Mouse (Mus musculus) neural tube, embryonic 15.5 days (tissue): Measurements from ENCODE around the gene Hspa1a. TPM values are rescaled to one million over a fixed set of nuclear protein-coding genes. Genes with fewer than 3 reads are reported as not detected.
"Not testable (repeated sequence)": the region's sequence is repeated elsewhere in the genome, so short reads cannot be mapped to it uniquely, and the experiment has no call there.

Source experiments
- ATAC-seq: fragments of 200-750 bp; cut with Nextera tagmentation; 2 replicates; pipeline ENCODE4 v1.8.0; 2017; ENCODE audit warnings: mild to moderate bottlenecking, moderate TSS enrichment, moderate library complexity; ENCODE audit not compliant: low FRiP score
- H3K27ac ChIP-seq: fragments of 300-500 bp; sonication (generic); replicated peaks from 2 replicates; pipeline ENCODE4 v1.5.1; 2015; ENCODE audit warnings: mild to moderate bottlenecking, inconsistent platforms
- H3K27me3 ChIP-seq: fragments of 300-500 bp; sonication (generic); replicated peaks from 2 replicates; pipeline ENCODE4 v1.6.1; 2015; ENCODE audit warnings: inconsistent platforms
- H3K36me3 ChIP-seq: fragments of 300-500 bp; sonication (generic); 2 replicates; pipeline ENCODE4 v1.6.1; 2015; ENCODE audit warnings: inconsistent platforms
- H3K4me1 ChIP-seq: fragments of 300-500 bp; sonication (generic); 2 replicates; pipeline ENCODE4 v1.6.1; 2015; ENCODE audit warnings: inconsistent platforms
- H3K4me2 ChIP-seq: fragments of 300-500 bp; sonication (generic); 2 replicates; pipeline ENCODE4 v1.6.1; 2015; ENCODE audit warnings: inconsistent platforms, mild to moderate bottlenecking, moderate library complexity
- H3K4me3 ChIP-seq: fragments of 300-500 bp; sonication (generic); replicated peaks from 2 replicates; pipeline ENCODE4 v1.5.1; 2015; ENCODE audit warnings: mild to moderate bottlenecking, inconsistent platforms
- H3K9ac ChIP-seq: fragments of 300-500 bp; sonication (generic); replicated peaks from 2 replicates; pipeline ENCODE4 v1.6.1; 2015; ENCODE audit warnings: mild to moderate bottlenecking, inconsistent platforms
- H3K9me3 ChIP-seq: fragments of 300-500 bp; sonication (generic); replicated peaks from 2 replicates; pipeline ENCODE4 v1.6.1; 2016; ENCODE audit warnings: inconsistent platforms
- WGBS: fragments of 180-500 bp; shearing (Covaris S2); methylation state at CpG from one replicate; pipeline ENCODE4 v1.1.7; 2015; ENCODE audit warnings: mixed read lengths; 5-methylcytosine and 5-hydroxymethylcytosine counted together
- polyA plus RNA-seq: library from polyadenylated mRNA; unstranded; fragments of >200 nt; fragmentation: Nextera tagmentation; extraction: Ambion mirVana; gene quantifications from 2 replicates; pipeline ENCODE4 v1.2.1, GENCODE M21; 2015

Gene Hspa1a
- polyA plus RNA-seq, 1 experiment from 2014 or later, result 12.8 TPM

DNA sequence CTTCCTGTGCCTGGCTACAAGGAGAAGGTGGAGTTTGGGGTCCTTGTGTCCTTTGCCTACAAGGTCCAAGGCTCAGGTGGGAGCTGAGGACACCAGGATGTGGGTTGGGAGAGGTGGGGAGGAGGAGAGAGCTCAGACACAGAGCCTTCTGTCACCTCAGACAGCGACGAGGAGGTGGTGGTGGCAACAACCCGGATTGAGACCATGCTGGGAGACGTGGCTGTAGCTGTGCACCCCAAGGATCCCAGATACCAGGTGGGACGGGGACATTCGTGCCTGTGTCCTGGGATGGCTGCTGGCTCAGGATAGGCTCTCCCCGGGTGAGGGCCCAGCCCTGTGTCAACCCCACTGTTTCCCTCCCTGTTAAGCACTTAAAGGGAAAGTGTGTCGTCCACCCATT, 39.5 kb upstream of the Hspa1a start:
- no peaks in the 10 kb centered on the region for H3K27me3 ChIP-seq
- H3K4me1 ChIP-seq, result peaks cover 5% of the 10 kb centered on the region; the same call in 1 of the 2 replicates
- ATAC-seq, result no peak
- peaks cover 88% of the 10 kb centered on the region for H3K36me3 ChIP-seq
- WGBS, result 95% methylated on average over 8 of the region's 8 CpGs
- H3K9ac ChIP-seq, result no peak overlapping the region
- no peaks in the 10 kb centered on the region for H3K9me3 ChIP-seq
- H3K4me2 ChIP-seq, result no peak overlapping the region
- H3K4me3 ChIP-seq, result no peak overlapping the region
- H3K27ac ChIP-seq, result no peak overlapping the region

DNA sequence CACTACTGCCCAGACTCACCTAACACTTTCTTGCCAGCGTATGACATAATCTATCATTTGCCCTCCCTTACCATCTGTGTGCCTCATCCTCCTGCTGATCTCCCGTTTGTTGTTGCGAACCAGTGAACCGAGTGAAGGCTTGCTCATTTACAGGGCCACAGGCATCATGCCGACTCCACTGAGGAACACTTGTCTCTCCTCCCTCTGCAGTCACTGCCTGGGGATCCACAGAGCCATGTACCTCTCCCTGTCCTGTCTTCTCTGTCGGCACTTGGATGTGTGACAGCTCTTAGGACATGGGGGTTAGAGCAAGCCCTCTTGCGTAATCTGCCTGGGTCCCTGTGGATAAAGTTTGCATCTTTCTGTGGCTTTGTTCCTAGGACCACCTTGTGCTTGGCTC, 37.6 kb upstream of the Hspa1a start:
- H3K9me3 ChIP-seq, result no peaks in the 10 kb centered on the region
- H3K4me1 ChIP-seq, result no peaks in the 10 kb centered on the region
- H3K27me3 ChIP-seq, result no peaks in the 10 kb centered on the region
- H3K4me3 ChIP-seq, result no peak overlapping the region
- no peak overlapping the region for H3K4me2 ChIP-seq
- 85% methylated on average over 7 of the region's 7 CpGs for WGBS
- peaks cover 86% of the 10 kb centered on the region for H3K36me3 ChIP-seq
- no peak overlapping the region for H3K27ac ChIP-seq
- no peak for ATAC-seq
- H3K9ac ChIP-seq, result no peak overlapping the region

DNA sequence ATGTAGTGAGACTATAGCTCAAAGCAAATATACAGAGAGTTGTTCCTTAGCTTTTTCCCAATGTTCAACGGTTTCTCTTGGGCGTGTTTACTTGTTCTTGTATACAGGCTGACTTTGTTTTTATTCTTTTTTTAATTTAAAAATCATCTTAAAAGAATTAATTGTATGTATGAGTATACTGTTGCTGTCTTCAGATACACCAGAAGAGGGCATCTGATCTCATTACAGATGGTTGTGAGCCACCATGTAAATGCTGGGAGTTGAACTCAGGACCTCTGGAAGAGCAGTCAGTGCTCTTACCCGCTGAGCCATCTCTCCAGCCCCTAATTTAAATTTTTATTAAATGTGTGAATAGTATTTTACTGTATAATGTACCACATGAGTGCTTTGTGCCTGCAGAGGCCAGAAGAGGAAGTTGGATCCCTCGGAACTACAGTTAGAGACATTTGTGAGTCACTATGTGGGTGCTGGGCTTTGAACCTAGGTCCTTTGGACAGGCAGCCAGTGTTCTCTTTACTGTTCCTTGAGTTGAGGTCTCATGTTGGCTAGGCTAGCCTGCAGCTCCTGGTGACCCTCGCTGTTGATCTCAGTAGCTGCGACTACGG, 35.5 kb upstream of the Hspa1a start:
- WGBS, result 97% methylated on average over 7 of the region's 7 CpGs
- Histone ChIP-seq H3K36me3 (peaks cover 71% of the 10 kb centered on the region), H3K27me3 (no peaks in the 10 kb centered on the region)

DNA sequence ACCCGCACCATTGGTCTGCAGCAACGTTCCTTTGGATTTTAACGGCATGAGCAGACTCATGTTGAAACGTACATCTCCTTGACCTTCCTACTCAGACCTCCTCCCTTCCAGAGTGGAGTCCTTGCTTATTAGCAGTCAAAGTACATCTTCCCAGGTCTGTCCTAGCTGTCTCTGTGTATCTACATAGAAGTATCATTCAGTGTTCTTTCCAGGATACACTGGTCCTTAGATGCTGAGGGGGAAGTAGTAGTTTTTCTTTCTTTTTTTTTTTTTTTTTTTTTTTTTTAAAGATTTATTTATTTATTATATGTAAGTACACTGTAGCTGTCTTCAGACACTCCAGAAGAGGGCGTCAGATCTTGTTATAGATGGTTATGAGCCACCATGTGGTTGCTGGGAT, 33.9 kb upstream of the Hspa1a start:
- H3K9ac ChIP-seq, H3K4me3 ChIP-seq, H3K9me3 ChIP-seq, ATAC-seq, H3K27ac ChIP-seq, H3K4me2 ChIP-seq, H3K27me3 ChIP-seq: not testable (repeated sequence)
- H3K4me1 ChIP-seq, result peaks cover 23% of the 10 kb centered on the region
- WGBS, result 91% methylated on average over 5 of the region's 5 CpGs
- H3K36me3 ChIP-seq, result peaks cover 55% of the 10 kb centered on the region

More for the DNA sequence above, 35.5 kb upstream of the Hspa1a start:
- Histone ChIP-seq H3K4me3 (no peak overlapping the region), H3K9ac (no peak overlapping the region), H3K9me3 (no peaks in the 10 kb centered on the region), H3K4me1 (peaks cover 12% of the 10 kb centered on the region), H3K4me2 (no peak overlapping the region), H3K27ac (no peak overlapping the region)
- ATAC-seq, result no peak

DNA sequence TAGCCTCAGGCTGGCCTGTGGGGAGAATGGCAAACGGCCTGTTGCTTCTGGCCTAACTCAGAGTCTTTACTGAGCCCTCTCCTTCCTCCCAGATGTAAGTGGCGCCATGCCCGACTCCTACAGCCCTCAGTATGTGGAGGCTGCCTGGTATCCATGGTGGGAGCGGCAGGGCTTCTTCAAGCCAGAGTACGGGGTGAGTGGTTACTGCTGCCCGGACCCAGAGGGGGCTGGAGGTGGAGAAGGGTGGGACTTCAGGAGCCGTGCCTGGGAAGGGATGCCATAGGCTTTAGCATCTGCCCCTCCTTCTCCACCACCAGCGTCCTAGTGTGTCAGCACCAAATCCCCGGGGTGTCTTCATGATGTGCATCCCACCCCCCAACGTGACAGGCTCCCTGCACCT, 33.2 kb upstream of the Hspa1a start:
- Histone ChIP-seq H3K4me2 (no peak overlapping the region), H3K36me3 (peaks cover 48% of the 10 kb centered on the region), H3K27me3 (no peaks in the 10 kb centered on the region), H3K4me3 (no peak overlapping the region), H3K9ac (no peak overlapping the region), H3K4me1 (peaks cover 24% of the 10 kb centered on the region), H3K9me3 (no peaks in the 10 kb centered on the region), H3K27ac (no peak overlapping the region)
- ATAC-seq, result no peak
- 95% methylated on average over 10 of the region's 10 CpGs for WGBS

DNA sequence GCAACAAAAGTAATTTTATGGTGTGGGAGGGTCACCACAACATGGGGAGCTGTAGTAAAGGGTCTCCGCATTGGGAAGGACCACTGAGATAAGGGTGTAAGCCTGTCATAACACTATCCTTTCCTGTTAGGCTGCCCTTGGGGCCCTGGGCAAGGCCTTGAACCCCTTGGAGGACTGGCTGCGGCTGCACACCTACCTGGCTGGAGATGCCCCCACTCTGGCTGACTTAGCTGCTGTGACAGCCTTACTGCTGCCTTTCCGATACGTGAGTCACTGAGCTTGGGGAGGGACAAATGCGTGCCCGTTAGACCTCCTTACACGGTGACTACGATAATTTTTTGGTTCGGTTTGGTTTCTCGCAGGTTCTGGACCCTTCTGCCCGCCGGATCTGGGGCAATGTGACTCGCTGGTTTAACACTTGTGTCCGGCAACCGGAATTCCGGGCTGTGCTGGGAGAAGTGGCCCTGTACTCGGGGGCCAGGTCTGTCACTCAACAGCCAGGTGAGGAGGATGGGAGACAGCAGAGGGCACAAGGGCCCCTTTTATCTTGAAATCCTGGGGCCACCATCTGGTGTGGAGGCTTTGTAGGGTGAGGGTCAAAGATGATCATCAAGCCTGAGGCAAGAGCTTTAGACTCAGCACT, 32.2 kb upstream of the Hspa1a start:
- H3K4me3 ChIP-seq, result no peak overlapping the region
- no peaks in the 10 kb centered on the region for H3K27me3 ChIP-seq
- no peak overlapping the region for H3K9ac ChIP-seq
- H3K9me3 ChIP-seq, result no peaks in the 10 kb centered on the region
- 95% methylated on average over 17 of the region's 17 CpGs for WGBS
- no peak overlapping the region for H3K4me2 ChIP-seq
- H3K36me3 ChIP-seq, result peaks cover 42% of the 10 kb centered on the region
- H3K4me1 ChIP-seq, result peaks cover 30% of the 10 kb centered on the region
- no peak for ATAC-seq
- H3K27ac ChIP-seq, result no peak overlapping the region

DNA sequence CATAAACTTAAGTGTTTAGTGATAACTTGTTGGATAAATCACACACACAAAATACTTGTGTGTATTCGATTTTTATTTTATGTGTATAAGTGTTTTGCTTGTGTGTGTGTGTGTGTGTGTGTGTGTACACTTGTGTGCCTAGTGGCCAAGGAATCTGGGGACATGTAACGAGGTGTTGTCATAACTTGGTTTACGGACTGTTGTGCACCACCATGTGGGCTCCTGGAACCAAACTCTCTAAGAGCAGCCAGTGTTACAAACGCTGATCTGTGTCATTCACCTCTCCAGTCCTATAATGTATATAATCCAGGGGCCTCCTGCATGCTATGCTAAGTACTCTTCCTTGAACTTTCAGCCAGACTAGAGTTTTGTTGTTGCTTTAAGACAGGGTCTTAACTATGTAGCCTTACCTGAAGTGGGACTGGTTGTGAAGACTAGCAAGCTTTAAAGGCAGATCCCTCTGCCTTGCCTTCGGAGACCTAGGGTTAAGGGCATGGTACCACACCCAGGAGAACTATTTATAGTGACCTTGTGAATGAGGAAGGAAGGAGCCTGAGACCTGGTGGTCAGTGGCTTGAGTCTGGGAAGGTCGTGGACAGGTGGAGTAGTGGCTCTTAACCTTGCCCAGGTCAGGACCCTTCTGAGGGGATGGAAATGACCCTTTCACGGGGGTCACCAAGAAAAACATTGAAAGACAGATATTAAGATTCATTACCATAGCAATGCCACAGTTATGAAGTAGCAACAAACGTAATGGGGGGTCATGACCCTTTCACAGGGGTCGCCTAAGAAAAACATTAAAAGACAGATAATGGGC, 31.3 kb upstream of the Hspa1a start:
- no peaks in the 10 kb centered on the region for H3K9me3 ChIP-seq
- H3K36me3 ChIP-seq, result peaks cover 33% of the 10 kb centered on the region
- H3K4me3 ChIP-seq, result no peak overlapping the region
- peak overlapping the region; percentile 99 for H3K4me2 ChIP-seq
- 76% methylated on average over 9 of the region's 9 CpGs for WGBS
- H3K4me1 ChIP-seq, result peaks cover 30% of the 10 kb centered on the region
- H3K27ac ChIP-seq, result no peak overlapping the region
- H3K27me3 ChIP-seq, result no peaks in the 10 kb centered on the region
- ATAC-seq, result no peak
- 0 out of 2 replicates have a peak overlapping the region, but pooled peaks have one; percentile 96 for H3K9ac ChIP-seq

DNA sequence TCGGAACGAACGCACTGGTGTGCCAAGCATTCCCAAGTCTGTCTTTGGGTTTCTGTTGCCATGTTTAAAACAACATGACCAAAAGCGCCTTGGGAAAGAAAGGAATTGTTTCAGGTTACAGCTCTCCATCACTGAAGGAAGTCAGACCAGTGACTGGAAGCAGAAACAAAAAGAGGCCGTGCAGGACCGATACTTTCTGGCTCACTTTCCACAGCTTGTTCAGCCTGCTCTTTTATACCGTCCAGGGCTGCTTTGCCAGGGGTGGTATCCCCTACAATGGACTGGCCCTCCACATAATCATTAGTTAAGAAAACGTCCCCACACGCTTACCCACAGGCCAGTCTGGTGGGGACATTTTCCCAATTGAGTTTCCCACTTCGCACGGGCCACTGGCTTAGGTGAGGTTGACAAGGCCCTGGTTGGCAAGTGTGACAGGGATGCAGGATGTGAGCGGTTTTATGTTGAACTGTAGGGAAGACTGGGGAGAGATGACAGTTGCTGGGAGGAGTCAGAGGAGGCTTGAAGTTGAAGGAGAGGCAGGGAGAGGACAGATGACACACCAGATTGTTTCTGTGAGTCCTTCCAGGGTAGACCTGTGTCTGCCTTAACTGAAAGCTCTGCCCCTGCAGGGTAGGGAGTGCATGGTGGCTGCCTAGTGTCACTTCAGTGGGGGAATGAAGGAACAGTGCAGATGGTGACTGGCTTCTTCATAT, 30.4 kb upstream of the Hspa1a start:
- Histone ChIP-seq H3K9ac (peak overlapping the region; percentile 96), H3K27me3 (no peaks in the 10 kb centered on the region), H3K27ac (peak overlapping the region; percentile 95), H3K4me2 (peak overlapping the region; percentile 99), H3K4me3 (peak overlapping the region; percentile 91), H3K36me3 (peaks cover 26% of the 10 kb centered on the region), H3K4me1 (peaks cover 30% of the 10 kb centered on the region), H3K9me3 (no peaks in the 10 kb centered on the region)
- 12% methylated on average over 12 of the region's 12 CpGs for WGBS
- no peak for ATAC-seq

DNA sequence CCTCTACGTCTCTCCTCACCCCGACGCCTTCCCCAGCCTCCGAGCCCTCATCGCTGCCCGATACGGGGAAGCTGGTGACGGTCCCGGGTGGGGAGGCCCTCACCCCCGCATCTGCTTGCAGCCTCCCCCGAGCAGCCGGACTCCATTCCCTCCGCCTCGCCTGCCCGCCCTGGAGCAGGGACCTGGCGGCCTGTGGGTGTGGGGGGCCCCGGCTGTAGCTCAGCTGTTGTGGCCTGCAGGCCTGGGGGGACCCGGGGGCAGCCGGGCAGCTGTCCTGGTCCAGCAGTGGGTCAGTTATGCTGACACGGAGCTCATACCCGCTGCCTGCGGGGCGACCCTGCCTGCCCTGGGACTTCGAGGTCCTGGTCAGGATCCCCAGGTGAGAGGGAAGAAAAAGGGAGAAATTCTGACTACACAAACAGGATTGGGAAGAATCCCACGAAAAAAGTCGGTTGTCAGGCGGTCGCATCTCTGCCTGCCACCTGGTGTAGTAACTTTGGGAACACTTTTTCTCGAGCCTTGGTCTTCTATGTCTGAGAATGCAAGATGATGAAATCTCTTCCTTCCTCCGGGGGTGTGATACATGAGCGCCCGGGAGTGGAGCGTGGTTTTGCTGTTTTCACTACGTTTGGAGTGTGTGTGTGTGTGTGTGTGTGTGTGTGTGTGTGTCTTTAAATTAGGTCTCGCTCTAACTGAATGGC, 29.6 kb upstream of the Hspa1a start:
- Histone ChIP-seq H3K4me2 (peak overlapping the region; percentile 99), H3K27me3 (no peaks in the 10 kb centered on the region), H3K9ac (peak overlapping the region; percentile 96), H3K27ac (peak overlapping the region; percentile 95), H3K4me1 (peaks cover 30% of the 10 kb centered on the region), H3K4me3 (peak overlapping the region; percentile 91), H3K9me3 (no peaks in the 10 kb centered on the region), H3K36me3 (peaks cover 24% of the 10 kb centered on the region)
- under 1% methylated on average over 35 of the region's 35 CpGs for WGBS
- peak; percentile 32 for ATAC-seq

DNA sequence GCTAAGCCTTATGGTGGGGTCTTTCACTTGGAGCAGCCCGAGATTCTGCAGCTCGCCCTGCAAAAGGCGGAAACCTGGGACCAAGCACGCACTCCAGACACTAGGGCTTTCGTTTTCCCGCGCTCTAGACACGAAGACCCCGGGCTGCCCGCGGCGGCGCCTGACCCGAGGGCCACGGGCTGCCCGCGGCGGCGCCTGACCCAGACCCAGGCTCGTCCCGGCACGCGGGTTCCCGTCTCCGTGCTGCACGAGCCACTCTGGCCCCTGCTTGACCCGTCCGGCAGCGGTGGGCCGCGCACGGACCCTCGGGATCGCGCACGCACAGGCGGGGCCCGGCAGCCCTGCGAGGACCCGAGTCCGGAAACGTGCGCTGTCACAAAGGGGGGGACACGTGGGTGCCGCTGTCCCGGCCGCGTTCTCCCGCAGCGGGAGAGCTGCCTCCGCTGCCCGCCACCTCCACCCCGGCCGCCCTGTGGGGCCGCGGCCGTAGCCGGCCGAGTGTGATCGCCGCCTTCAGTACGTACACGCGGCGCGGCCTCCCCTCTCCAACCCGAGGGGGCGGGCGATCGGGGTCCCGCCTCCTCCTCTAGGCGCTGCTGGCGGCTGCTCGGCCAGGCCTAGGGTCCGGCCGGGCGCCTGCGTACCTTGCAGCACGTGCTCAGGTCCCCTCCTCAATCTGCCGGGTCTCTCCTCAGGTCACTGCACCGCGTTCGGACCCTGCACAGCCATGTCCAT, 28.9 kb upstream of the Hspa1a start, which contains the start of gene Vars:
Vars (plus strand) TSS at position 271 of the 735 bp plus-strand sequence.
- under 1% methylated on average over 81 of the region's 83 CpGs for WGBS
- peaks cover 19% of the 10 kb centered on the region for H3K36me3 ChIP-seq
- H3K27me3 ChIP-seq, result no peaks in the 10 kb centered on the region
- peak within 1 kb of the TSS; percentile 91 for H3K4me3 ChIP-seq
- H3K4me1 ChIP-seq, result peaks cover 30% of the 10 kb centered on the region
- H3K9me3 ChIP-seq, result no peaks in the 10 kb centered on the region
- ATAC-seq, result peak; percentile 89
- H3K27ac ChIP-seq, result peak within 1 kb of the TSS; percentile 95
- peak within 1 kb of the TSS; percentile 99 for H3K4me2 ChIP-seq
- peak within 1 kb of the TSS; percentile 96 for H3K9ac ChIP-seq
